Mouse (Mus musculus) lung, adult 2 months (tissue): ENCODE results near the gene Gpa33.

Experiments used
- CTCF ChIP-seq: fragments of 200-500 bp; IDR thresholded peaks from 2 replicates; pipeline ENCODE4 v1.5.1; 2011; ENCODE audit warnings: mild to moderate bottlenecking, low read length, control low read depth; ENCODE audit not compliant: insufficient read depth
- POLR2A ChIP-seq: fragments of 200-500 bp; IDR thresholded peaks from 2 replicates; pipeline ENCODE4 v1.6.1; 2011; ENCODE audit warnings: low read depth, mild to moderate bottlenecking, control low read depth, low read length, borderline replicate concordance; ENCODE audit errors: extremely low read depth

DNA sequence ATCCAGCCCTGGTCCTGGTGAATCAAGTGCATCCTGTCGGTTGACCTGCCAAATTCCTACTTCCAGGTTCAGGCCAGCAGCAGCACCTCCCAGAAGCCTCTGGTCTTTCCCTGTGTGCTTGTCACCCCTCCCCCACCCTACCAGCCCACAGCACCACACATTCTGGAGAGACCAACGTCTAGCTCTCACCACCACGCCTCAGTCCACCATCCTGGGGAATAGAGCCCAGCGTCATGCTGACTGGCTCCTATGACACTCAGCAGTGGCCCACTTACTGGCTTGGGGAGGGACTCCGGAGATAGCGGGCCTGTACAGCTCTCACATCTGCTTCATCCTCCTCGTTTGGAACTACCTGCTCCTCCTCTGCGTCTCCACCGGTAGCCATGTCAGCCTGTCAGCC is 3.2 kb upstream of the Gpa33 start:
- TF ChIP-seq CTCF (no peak), POLR2A (no peak)
